Mouse (Mus musculus) heart, embryonic 13.5 days (tissue): Measurements from ENCODE around the gene Arl15. TPM values are rescaled to one million over a fixed set of nuclear protein-coding genes. Genes with fewer than 3 reads are reported as not detected.
A peak's percentile ranks its signal among the peaks of the same experiment; 100 is the strongest.

ENCODE experiments used
- ATAC-seq: fragments of 200-750 bp; cut with Nextera tagmentation; 2 replicates; pipeline ENCODE4 v1.8.0; 2017; ENCODE audit warnings: moderate TSS enrichment; ENCODE audit not compliant: insufficient number of reproducible peaks, low FRiP score, low TSS enrichment; ENCODE audit errors: extremely low read depth
- H3K27ac ChIP-seq: fragments of 300-500 bp; sonication (generic); replicated peaks from 2 replicates; pipeline ENCODE4 v1.5.1; 2015; ENCODE audit warnings: moderate library complexity, mild to moderate bottlenecking, inconsistent platforms
- H3K27me3 ChIP-seq: fragments of 300-500 bp; sonication (generic); replicated peaks from 2 replicates; pipeline ENCODE4 v1.6.1; 2015; ENCODE audit warnings: mild to moderate bottlenecking, inconsistent platforms
- H3K36me3 ChIP-seq: fragments of 300-500 bp; sonication (generic); 2 replicates; pipeline ENCODE4 v1.6.1; 2015; ENCODE audit warnings: mild to moderate bottlenecking, inconsistent platforms
- H3K4me1 ChIP-seq: fragments of 300-500 bp; sonication (generic); 2 replicates; pipeline ENCODE4 v1.6.1; 2015; ENCODE audit warnings: inconsistent platforms
- H3K4me2 ChIP-seq: fragments of 300-500 bp; sonication (generic); 2 replicates; pipeline ENCODE4 v1.6.1; 2015; ENCODE audit warnings: inconsistent platforms, mild to moderate bottlenecking, moderate library complexity
- H3K4me3 ChIP-seq: fragments of 300-500 bp; sonication (generic); 2 replicates; pipeline ENCODE4 v1.5.1; 2015; ENCODE audit warnings: moderate library complexity, mild to moderate bottlenecking, inconsistent platforms
- H3K9ac ChIP-seq: fragments of 300-500 bp; sonication (generic); 2 replicates; pipeline ENCODE4 v1.6.1; 2015; ENCODE audit warnings: inconsistent platforms, mild to moderate bottlenecking, moderate library complexity
- H3K9me3 ChIP-seq: fragments of 300-500 bp; sonication (generic); 2 replicates; pipeline ENCODE4 v1.6.1; 2016; ENCODE audit warnings: inconsistent platforms
- WGBS: fragments of 180-500 bp; shearing (Covaris S2); methylation state at CpG from one replicate; pipeline ENCODE4 v1.1.7; 2015; ENCODE audit warnings: mixed read lengths; 5-methylcytosine and 5-hydroxymethylcytosine counted together
- polyA plus RNA-seq: library from polyadenylated mRNA; unstranded; fragments of >200 nt; fragmentation: Nextera tagmentation; extraction: Ambion mirVana; gene quantifications from 2 replicates; pipeline ENCODE4 v1.2.1, GENCODE M21; 2015

Gene Arl15
- polyA plus RNA-seq, 1 experiment from 2014 or later: 6.1 TPM

DNA sequence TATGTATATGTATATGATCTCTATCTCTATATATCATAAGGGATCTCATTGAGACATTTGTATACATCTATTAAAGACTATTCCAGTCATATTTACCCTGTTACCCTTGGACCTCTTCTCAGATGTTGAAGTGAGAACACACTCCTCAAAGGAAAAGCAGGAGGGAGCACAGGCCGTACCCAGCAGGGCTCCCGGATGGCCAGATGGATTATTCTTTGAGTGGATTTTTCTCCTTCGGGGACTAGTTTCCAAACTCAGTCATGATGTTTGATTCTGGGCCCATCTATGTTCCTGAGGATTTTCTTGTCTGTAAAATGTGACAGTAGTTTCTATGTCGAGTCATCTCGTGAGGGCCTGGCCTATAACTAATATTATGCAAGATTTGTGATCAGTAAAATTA, 142.9 kb downstream of the Arl15 start:
- ATAC-seq: no peak
- no peak overlapping the region for H3K4me2 ChIP-seq
- peaks cover 24% of the 10 kb centered on the region for H3K4me1 ChIP-seq
- no peak overlapping the region for H3K9ac ChIP-seq
- no peak overlapping the region for H3K4me3 ChIP-seq
- H3K36me3 ChIP-seq: no peaks in the 10 kb centered on the region
- WGBS: 86% methylated on average over 5 of the region's 5 CpGs
- no peak overlapping the region for H3K27ac ChIP-seq
- H3K27me3 ChIP-seq: no peaks in the 10 kb centered on the region
- H3K9me3 ChIP-seq: no peaks in the 10 kb centered on the region

DNA sequence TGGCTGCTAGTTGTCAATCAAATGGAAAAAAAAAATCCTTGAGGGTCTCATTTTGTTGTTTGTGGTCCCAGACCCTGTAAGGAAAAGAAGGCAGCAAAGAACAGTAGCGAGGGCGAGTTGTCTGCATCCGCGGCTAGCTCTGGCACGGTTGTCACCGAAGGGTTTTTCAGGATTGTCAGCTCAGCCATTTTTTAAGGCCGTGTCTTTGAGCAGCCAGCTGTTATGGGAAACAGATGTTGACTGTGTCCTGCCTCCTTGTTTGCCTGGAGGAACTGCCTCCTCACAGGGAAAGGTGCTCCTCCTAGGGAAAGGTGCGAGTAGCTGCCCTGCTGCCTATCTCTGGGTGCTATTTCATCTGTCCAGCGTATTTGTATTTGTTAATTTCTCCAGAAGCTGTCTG, 144.3 kb downstream of the Arl15 start:
- H3K4me2 ChIP-seq: no peak overlapping the region
- no peak overlapping the region for H3K9ac ChIP-seq
- H3K27me3 ChIP-seq: no peaks in the 10 kb centered on the region
- no peak overlapping the region for H3K4me3 ChIP-seq
- WGBS: 85% methylated on average over 9 of the region's 9 CpGs
- no peak for ATAC-seq
- peaks cover 24% of the 10 kb centered on the region for H3K4me1 ChIP-seq
- H3K9me3 ChIP-seq: no peaks in the 10 kb centered on the region
- no peaks in the 10 kb centered on the region for H3K36me3 ChIP-seq
- H3K27ac ChIP-seq: 0 out of 2 replicates have a peak overlapping the region, but pooled peaks have one; percentile 20

DNA sequence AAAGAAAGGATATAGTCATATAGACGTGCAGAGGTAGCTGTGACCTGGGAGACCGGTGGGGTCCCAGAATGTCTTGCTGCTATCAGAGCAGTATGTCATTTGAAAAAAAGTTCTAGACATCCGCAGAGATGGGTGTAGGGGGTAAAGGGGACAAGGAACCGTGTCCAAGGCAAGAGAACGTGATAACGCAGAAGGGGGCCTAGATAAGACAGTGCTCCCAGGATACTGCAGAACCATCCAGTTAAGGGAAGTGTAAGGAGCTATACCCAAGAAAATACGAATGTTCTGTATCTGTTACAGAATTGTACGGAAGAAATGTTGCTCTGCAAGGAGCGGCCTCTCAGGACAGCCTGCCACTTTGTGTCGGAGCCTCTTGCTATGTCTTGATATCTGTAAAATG, 144.8 kb downstream of the Arl15 start:
- H3K9ac ChIP-seq: no peak overlapping the region
- no peak overlapping the region for H3K4me2 ChIP-seq
- no peaks in the 10 kb centered on the region for H3K36me3 ChIP-seq
- H3K4me1 ChIP-seq: peaks cover 21% of the 10 kb centered on the region
- H3K4me3 ChIP-seq: no peak overlapping the region
- no peaks in the 10 kb centered on the region for H3K27me3 ChIP-seq
- WGBS: 62% methylated on average over 10 of the region's 10 CpGs
- no peaks in the 10 kb centered on the region for H3K9me3 ChIP-seq
- no peak for ATAC-seq
- H3K27ac ChIP-seq: 0 out of 2 replicates have a peak overlapping the region, but pooled peaks have one; percentile 20

DNA sequence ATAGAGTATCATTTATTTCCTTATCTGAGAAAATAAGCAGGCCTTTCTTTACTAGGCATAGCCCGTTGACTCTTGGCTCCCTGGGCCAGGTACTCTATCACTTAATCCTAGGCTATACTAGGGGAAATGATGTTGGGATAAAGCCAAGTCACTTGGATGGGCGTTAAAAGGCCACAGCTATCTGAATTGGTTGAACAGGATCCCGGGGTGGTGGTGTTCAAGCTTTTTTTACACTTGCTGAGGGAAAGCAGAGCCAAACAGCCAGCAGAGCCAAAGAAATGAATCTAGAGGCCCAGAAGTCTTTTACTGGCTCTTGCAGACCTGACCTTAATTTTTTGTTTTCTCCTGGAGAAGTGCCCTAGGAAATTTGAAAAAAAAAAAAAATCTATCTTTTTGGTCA, 145.4 kb downstream of the Arl15 start:
- H3K4me2 ChIP-seq: no peak overlapping the region
- ATAC-seq: no peak
- 21% methylated on average over 3 of the region's 3 CpGs for WGBS

DNA sequence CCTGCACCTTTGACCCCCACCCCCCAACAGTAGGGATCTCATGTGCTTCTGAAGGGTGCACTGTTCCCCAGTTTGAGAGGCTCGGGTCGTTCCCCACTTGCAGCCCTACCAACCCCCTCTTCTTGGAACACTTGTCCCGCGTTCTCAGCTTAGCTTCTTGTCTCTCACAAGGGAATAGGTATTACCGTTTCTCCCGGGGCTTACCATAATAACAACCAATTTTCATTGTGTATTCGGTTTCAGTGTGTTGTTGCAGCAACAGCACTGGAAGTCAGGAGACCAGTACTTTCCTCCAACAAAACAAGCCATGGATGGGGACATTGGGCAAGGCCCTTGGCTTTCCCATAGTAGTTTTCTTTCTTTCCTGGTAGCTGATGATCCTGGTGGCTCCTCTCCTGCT, 145.8 kb downstream of the Arl15 start:
- H3K4me2 ChIP-seq: no peak overlapping the region
- peak overlapping the region; percentile 36; the same call in 1 of the 2 replicates for H3K27ac ChIP-seq
- H3K27me3 ChIP-seq: no peaks in the 10 kb centered on the region
- no peak overlapping the region for H3K4me3 ChIP-seq
- H3K36me3 ChIP-seq: no peaks in the 10 kb centered on the region
- 86% methylated on average over 7 of the region's 7 CpGs for WGBS
- H3K9ac ChIP-seq: no peak overlapping the region
- H3K9me3 ChIP-seq: no peaks in the 10 kb centered on the region
- peaks cover 21% of the 10 kb centered on the region for H3K4me1 ChIP-seq
- ATAC-seq: no peak

More for the DNA sequence above, 145.4 kb downstream of the Arl15 start:
- Histone ChIP-seq H3K27me3 (no peaks in the 10 kb centered on the region), H3K4me3 (no peak overlapping the region), H3K9ac (no peak overlapping the region), H3K4me1 (peaks cover 21% of the 10 kb centered on the region), H3K36me3 (no peaks in the 10 kb centered on the region), H3K9me3 (no peaks in the 10 kb centered on the region), H3K27ac (peak overlapping the region; percentile 36; the same call in 1 of the 2 replicates)

DNA sequence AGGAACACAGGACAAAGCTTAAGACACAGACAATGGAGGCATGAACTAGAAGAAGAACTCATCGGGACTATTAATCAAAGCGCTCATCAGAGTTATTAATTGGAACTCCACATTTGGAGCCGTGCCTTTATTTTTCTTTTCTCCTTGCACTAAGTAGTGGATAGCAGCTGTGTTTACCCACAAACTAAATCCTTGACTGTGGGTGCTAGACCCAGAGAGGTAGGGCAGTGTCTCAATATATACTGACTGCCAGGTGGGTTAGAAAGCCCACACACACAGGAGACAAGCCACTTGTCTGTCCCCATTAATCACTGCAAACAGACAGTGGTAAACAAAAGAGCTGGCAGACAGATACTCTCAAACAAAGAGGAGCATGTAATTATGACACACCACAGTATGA, 147.6 kb downstream of the Arl15 start:
- WGBS: 89% methylated on average over 3 of the region's 3 CpGs
- H3K4me3 ChIP-seq: no peak overlapping the region
- no peak for ATAC-seq
- H3K4me2 ChIP-seq: no peak overlapping the region
- H3K4me1 ChIP-seq: peaks cover 21% of the 10 kb centered on the region
- H3K27me3 ChIP-seq: no peaks in the 10 kb centered on the region
- no peaks in the 10 kb centered on the region for H3K9me3 ChIP-seq
- no peak overlapping the region for H3K27ac ChIP-seq
- H3K9ac ChIP-seq: no peak overlapping the region
- H3K36me3 ChIP-seq: no peaks in the 10 kb centered on the region

DNA sequence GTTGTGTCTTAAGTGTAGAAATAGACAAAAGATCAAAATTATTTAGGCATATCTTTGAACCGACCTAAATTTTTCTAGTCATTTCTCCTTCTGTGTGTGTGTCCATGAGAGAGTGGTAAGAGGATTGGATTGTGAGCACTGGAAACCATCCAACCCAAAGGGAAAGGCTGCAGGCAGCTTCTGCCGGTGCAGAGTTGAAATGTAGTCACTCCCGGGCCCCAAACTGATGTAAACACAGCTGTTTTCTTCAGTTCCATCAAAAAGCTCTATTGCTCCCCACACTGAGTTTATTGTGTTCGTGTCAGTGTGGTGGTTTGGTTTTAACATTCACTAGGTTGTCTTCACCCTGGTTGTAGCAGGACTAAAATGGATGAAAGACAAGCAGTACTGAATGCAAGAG, 153.2 kb downstream of the Arl15 start:
- no peaks in the 10 kb centered on the region for H3K27me3 ChIP-seq
- H3K4me3 ChIP-seq: no peak overlapping the region
- H3K36me3 ChIP-seq: no peaks in the 10 kb centered on the region
- no peak overlapping the region for H3K4me2 ChIP-seq
- H3K4me1 ChIP-seq: peaks cover 18% of the 10 kb centered on the region
- WGBS: 58% methylated on average over 4 of the region's 4 CpGs
- no peaks in the 10 kb centered on the region for H3K9me3 ChIP-seq
- no peak for ATAC-seq
- H3K27ac ChIP-seq: no peak overlapping the region; the same call in 1 of the 2 replicates
- H3K9ac ChIP-seq: no peak overlapping the region

DNA sequence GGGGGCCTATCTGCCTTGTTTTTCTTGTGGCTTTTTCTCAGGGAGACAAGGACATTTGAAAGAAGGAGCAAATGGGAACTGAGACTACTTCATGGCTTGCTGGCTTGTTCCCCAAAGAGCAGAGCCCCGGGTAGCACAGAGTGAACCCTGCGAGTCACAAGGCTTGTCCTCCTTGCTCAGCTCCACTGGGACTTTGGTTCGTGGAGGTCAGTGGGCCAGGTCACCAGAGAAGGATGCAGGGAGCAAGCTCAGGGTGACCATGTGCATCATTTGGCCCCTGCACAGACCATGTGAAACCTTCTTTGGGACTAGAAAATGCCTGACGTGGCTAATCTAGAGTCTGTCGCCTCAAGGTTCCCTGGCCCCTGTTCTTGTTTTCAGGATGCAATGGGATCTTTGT, 155.4 kb downstream of the Arl15 start:
- ATAC-seq: no peak
- H3K4me2 ChIP-seq: no peak overlapping the region
- no peaks in the 10 kb centered on the region for H3K27me3 ChIP-seq
- no peak overlapping the region for H3K9ac ChIP-seq
- 0 out of 2 replicates have a peak overlapping the region, but pooled peaks have one; percentile 15 for H3K27ac ChIP-seq
- H3K9me3 ChIP-seq: no peaks in the 10 kb centered on the region
- no peak overlapping the region for H3K4me3 ChIP-seq
- 75% methylated on average over 5 of the region's 5 CpGs for WGBS
- peaks cover 18% of the 10 kb centered on the region for H3K4me1 ChIP-seq
- no peaks in the 10 kb centered on the region for H3K36me3 ChIP-seq

DNA sequence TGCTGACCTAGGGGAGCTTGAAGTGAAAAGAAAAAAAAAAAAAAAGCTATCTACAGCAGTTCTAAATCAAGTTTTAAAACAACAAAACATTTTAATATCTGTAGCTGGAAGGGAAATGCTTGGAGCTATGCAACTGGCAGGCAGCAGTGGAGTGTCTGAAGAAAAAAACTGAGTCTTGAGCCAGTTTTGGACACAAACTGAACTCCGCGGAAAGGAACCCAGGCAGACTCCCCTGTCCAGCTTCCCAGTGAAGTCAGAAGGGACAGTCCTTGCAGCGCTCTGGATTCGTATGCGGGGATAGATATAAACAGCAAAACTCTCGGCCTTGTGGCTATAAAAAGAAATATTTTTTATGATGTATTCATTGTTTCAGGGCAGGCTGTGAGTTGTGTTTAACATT, 155.8 kb downstream of the Arl15 start:
- 0 out of 2 replicates have a peak overlapping the region, but pooled peaks have one; percentile 15 for H3K27ac ChIP-seq
- no peak overlapping the region for H3K4me3 ChIP-seq
- no peaks in the 10 kb centered on the region for H3K36me3 ChIP-seq
- ATAC-seq: no peak
- H3K27me3 ChIP-seq: no peaks in the 10 kb centered on the region
- no peaks in the 10 kb centered on the region for H3K9me3 ChIP-seq
- 75% methylated on average over 6 of the region's 6 CpGs for WGBS
- H3K4me2 ChIP-seq: no peak overlapping the region
- H3K9ac ChIP-seq: no peak overlapping the region
- H3K4me1 ChIP-seq: peaks cover 18% of the 10 kb centered on the region

DNA sequence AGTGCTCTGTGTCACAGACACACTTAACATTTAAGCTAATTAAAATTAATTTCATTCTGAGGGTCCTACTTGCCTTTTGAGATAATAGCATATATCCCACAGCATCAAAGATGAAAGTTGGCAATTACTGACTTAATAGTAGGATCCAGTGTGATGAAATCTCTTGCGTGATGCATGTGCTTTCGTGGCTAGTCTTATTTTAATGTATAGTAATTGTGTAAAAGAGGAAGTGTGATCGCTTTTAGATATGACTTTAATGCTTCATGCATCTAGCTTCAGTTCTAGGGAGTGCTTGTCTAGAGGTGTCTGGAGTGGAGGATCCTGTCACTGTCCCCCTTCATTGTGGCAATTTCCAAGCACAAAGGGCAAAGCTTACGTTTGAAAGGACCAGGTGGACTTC, 163.1 kb downstream of the Arl15 start:
- WGBS: 73% methylated on average over 4 of the region's 4 CpGs

DNA sequence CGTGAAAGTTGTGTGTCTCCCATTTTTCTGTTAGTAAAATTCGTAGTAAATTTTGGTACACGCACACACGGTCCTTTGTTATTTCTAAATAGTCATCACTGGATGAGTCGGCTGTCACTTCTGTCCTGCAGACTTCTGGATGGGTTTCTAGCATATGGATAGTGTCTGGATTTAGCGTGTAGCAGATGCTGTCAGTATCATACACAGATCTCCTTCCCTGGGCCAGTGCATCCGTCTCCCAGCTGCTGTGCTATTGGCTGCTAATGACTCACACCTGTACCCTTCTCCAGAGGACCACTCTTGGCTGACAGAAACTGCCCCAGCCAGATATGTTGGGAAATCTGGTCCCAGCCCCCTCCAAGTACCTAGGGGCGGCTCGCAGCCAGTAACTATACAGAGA, 170.6 kb downstream of the Arl15 start:
- peaks cover 4% of the 10 kb centered on the region; the same call in 1 of the 2 replicates for H3K36me3 ChIP-seq
- H3K9ac ChIP-seq: no peak overlapping the region
- H3K27ac ChIP-seq: no peak overlapping the region
- no peaks in the 10 kb centered on the region for H3K9me3 ChIP-seq
- no peak overlapping the region for H3K4me3 ChIP-seq
- H3K27me3 ChIP-seq: no peaks in the 10 kb centered on the region
- H3K4me1 ChIP-seq: peaks cover 18% of the 10 kb centered on the region
- WGBS: 88% methylated on average over 9 of the region's 9 CpGs
- ATAC-seq: no peak
- H3K4me2 ChIP-seq: no peak overlapping the region

More for the DNA sequence above, 163.1 kb downstream of the Arl15 start:
- H3K27ac ChIP-seq: no peak overlapping the region
- no peaks in the 10 kb centered on the region for H3K9me3 ChIP-seq
- no peak overlapping the region for H3K9ac ChIP-seq
- H3K27me3 ChIP-seq: no peaks in the 10 kb centered on the region
- no peak overlapping the region for H3K4me3 ChIP-seq
- H3K36me3 ChIP-seq: no peaks in the 10 kb centered on the region
- H3K4me1 ChIP-seq: peaks cover 8% of the 10 kb centered on the region; the same call in 1 of the 2 replicates
- H3K4me2 ChIP-seq: no peak overlapping the region
- no peak for ATAC-seq

DNA sequence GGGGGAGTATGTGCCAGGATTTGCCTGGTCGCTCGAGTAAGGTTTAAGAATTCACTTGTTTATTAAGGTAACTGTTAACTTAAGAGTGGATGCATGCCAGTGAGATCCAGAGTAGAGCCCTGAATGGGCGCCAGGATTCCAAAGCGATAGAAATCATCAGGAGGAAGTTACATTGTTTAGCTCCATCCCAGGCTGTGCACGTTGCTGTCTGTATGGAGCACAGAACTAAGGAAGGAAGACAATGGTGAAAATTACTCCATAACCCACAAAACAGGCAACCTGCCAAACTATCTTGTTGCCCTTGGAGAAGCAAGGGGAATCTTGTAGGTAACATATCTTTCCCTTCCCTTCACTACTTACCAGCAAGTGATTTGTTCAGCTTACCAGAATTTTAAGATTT, 176.4 kb downstream of the Arl15 start:
- no peak overlapping the region for H3K27ac ChIP-seq
- no peak for ATAC-seq
- WGBS: 64% methylated on average over 5 of the region's 5 CpGs

More for the DNA sequence above, 176.4 kb downstream of the Arl15 start:
- Histone ChIP-seq H3K9ac (no peak overlapping the region), H3K4me1 (peaks cover 16% of the 10 kb centered on the region), H3K27me3 (no peaks in the 10 kb centered on the region), H3K36me3 (peaks cover 4% of the 10 kb centered on the region; the same call in 1 of the 2 replicates), H3K4me3 (no peak overlapping the region), H3K4me2 (no peak overlapping the region), H3K9me3 (no peaks in the 10 kb centered on the region)
